Mouse (Mus musculus) thymus, postnatal 0 days (tissue): Measurements from ENCODE around the gene Mcur1. TPM values are rescaled to one million over a fixed set of nuclear protein-coding genes. Genes with fewer than 3 reads are reported as not detected.

Source experiments
- DNase-seq: peaks from one replicate; pipeline ENCODE4 v3.0.0-alpha.2; 2015; ENCODE audit warnings: low spot score
- polyA plus RNA-seq: library from polyadenylated mRNA; unstranded; fragments of >200 nt; fragmentation: Nextera tagmentation; extraction: Ambion mirVana; gene quantifications from 2 replicates; pipeline ENCODE4 v1.2.1, GENCODE M21; 2015

Gene Mcur1
- polyA plus RNA-seq, 1 experiment from 2014 or later = 12.7 TPM

- DNase-seq = no peak
Measured at GRCm38 (mm10) chr13:43493058-43493481, 66.9 kb downstream of the Mcur1 start.

Other genes starting within 250 kb of the Mcur1 start
- gene Sirt5, start 194.7 kb downstream of the Mcur1 start, polyA plus RNA-seq = 35.0 and 36.9 TPM in 2 replicates
- 282 and 292 TPM in 2 replicates for gene Nol7, start 161.8 kb downstream of the Mcur1 start, polyA plus RNA-seq
- 13.1 and 15.3 TPM in 2 replicates for gene Ranbp9, start 78.9 kb downstream of the Mcur1 start, polyA plus RNA-seq
- 0.10 and 0.33 TPM in 2 replicates for gene Rnf182, start 55.5 kb upstream of the Mcur1 start, polyA plus RNA-seq
- 122 and 138 TPM in 2 replicates for gene Cd83, start 224.6 kb upstream of the Mcur1 start, polyA plus RNA-seq